Mouse (Mus musculus): ENCODE data around the gene Mindy2. TPM values are rescaled to one million over a fixed set of nuclear protein-coding genes. Genes with fewer than 3 reads are reported as not detected.

The Mindy2 gene
- polyA plus RNA-seq, 1 experiment from 2014 or later: 11.6 TPM

DNA sequence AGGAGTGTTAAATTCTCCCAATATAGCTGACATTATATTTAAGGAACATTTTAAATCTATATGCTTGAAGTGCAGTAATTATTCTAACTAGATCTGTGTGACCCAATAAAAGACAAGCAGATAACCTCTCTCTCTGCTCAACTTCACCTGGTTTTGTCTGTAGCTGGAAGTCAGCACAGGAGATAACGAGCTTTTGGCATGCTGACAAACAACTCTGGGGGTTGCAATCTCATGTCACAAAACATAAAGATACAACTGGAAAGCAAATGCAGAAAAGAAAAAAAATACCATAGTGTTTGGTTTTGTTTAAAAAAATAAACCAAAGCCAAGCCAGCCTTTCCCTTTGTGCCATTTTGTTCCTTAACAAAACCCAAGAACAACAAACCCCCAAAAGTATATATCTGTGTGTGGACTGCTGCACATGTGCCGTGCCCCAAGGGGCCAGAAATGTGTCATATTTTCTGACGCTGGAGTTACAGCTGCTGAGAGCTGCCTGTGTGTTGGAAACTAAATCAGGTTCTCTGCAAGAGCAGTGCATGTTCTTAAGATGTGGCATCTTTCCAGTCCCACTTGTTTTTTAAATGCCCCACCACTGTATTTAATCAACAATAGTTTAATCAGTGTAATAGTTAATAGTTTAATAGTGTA is 45.8 kb downstream of the Mindy2 start:
- no peak overlapping the region for H3K27ac ChIP-seq (ENCODE audit: low read depth, low read length)
- peaks cover 4% of the 10 kb centered on the region for H3K36me3 ChIP-seq (ENCODE audit: control insufficient read depth, insufficient read depth, low read length)
- H3K4me2 ChIP-seq (replicated peaks; ENCODE audit: low read depth, low read length): no peak overlapping the region
- H3K27me3 ChIP-seq (ENCODE audit: control insufficient read depth, insufficient read depth, low read length): no peaks in the 10 kb centered on the region
- 65% methylated on average over 3 of the region's 3 CpGs for WGBS
- H3K9me3 ChIP-seq (ENCODE audit: control insufficient read depth, low read length): no peaks in the 10 kb centered on the region
- no peak for ATAC-seq (ENCODE audit: low FRiP score, low TSS enrichment)
- H3K4me1 ChIP-seq (ENCODE audit: control insufficient read depth, insufficient read depth, low read length): no peaks in the 10 kb centered on the region
- no peak overlapping the region for H3K9ac ChIP-seq (ENCODE audit: low read depth, low read length)
- H3K4me3 ChIP-seq (ENCODE audit: low read length): no peak overlapping the region

DNA sequence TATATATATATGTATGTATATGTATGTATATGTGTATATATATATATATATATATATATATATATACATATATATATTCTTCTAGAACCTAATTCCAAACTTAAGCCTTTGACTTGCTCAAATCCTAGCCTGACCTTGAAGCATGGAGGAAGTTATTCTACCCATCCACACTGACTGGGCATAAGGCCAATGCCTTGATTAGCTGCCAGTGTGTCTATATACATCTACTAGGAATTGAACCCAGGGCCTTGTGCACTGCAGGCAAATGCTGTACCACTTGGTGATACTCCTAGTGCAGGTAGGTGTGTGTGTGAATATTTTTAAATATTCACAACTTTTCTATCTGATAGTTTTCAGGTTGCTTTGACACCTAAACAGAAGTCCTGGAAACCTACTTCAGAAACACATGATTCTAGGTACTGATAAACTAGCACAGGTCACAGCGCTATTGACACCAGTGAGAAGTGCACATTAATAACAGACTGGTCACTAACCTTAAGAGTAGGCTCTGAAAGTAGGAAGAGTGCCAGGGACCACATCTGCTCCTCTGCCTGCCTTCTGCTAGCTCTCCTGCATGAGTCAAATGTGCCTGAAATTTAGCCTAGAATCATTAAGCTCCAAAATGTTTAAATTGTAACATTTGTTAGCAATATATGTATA is 54.7 kb downstream of the Mindy2 start:
- H3K27ac ChIP-seq (ENCODE audit: low read depth, low read length): no peak overlapping the region
- H3K9ac ChIP-seq (ENCODE audit: low read depth, low read length): no peak overlapping the region
- H3K4me1 ChIP-seq (ENCODE audit: control insufficient read depth, insufficient read depth, low read length): no peaks in the 10 kb centered on the region
- no peaks in the 10 kb centered on the region for H3K9me3 ChIP-seq (ENCODE audit: control insufficient read depth, low read length)
- no peak for ATAC-seq (ENCODE audit: low FRiP score, low TSS enrichment)
- WGBS: 91% methylated on average over 1 of the region's 1 CpGs
- H3K27me3 ChIP-seq (ENCODE audit: control insufficient read depth, insufficient read depth, low read length): no peaks in the 10 kb centered on the region
- peaks cover 20% of the 10 kb centered on the region for H3K36me3 ChIP-seq (ENCODE audit: control insufficient read depth, insufficient read depth, low read length)
- H3K4me2 ChIP-seq (replicated peaks; ENCODE audit: low read depth, low read length): no peak overlapping the region
- no peak overlapping the region for H3K4me3 ChIP-seq (ENCODE audit: low read length)

DNA sequence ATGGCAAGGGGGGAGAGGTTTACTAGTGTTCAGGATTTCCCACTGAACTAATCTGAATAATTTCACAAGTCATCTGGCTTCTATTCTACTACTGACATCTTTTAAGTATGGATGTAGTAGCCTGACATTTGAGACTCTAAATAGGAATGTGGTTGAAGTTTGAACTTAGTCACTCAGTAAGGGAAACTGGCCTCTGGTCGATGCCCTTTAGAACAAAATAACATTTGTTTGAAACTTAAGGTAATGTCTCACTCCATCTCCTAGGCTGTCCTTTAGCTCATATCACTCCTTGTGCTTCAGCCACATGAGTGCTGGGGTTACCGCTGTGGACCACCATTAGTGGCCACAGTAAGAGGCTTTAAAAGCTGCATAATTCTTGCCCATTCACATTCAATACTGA is 58.7 kb downstream of the Mindy2 start:
- whole genome bisulfite sequencing: 89% methylated on average over 2 of the region's 2 CpGs
- no peak for ATAC-seq (ENCODE audit: low FRiP score, low TSS enrichment)
- H3K4me1 ChIP-seq (ENCODE audit: control insufficient read depth, insufficient read depth, low read length): no peaks in the 10 kb centered on the region
- peaks cover 17% of the 10 kb centered on the region; the same call in 1 of the 2 replicates for H3K36me3 ChIP-seq (ENCODE audit: control insufficient read depth, insufficient read depth, low read length)
- H3K9me3 ChIP-seq (ENCODE audit: control insufficient read depth, low read length): no peaks in the 10 kb centered on the region
- no peak overlapping the region for H3K4me3 ChIP-seq (ENCODE audit: low read length)
- no peaks in the 10 kb centered on the region for H3K27me3 ChIP-seq (ENCODE audit: control insufficient read depth, insufficient read depth, low read length)
- H3K9ac ChIP-seq (ENCODE audit: low read depth, low read length): no peak overlapping the region
- no peak overlapping the region for H3K27ac ChIP-seq (ENCODE audit: low read depth, low read length)
- H3K4me2 ChIP-seq (replicated peaks; ENCODE audit: low read depth, low read length): no peak overlapping the region

GRCm38 (mm10) chr9:70591486-70591885 is 65.5 kb downstream of the Mindy2 start:
- H3K4me2 ChIP-seq (replicated peaks; ENCODE audit: low read depth, low read length): no peak overlapping the region
- no peaks in the 10 kb centered on the region for H3K9me3 ChIP-seq (ENCODE audit: control insufficient read depth, low read length)
- H3K27me3 ChIP-seq (ENCODE audit: control insufficient read depth, insufficient read depth, low read length): no peaks in the 10 kb centered on the region
- no peak for ATAC-seq (ENCODE audit: low FRiP score, low TSS enrichment)
- H3K4me1 ChIP-seq (ENCODE audit: control insufficient read depth, insufficient read depth, low read length): no peaks in the 10 kb centered on the region
- H3K4me3 ChIP-seq (ENCODE audit: low read length): no peak overlapping the region
- H3K27ac ChIP-seq (ENCODE audit: low read depth, low read length): no peak overlapping the region
- 43% methylated on average over 9 of the region's 9 CpGs for WGBS
- H3K9ac ChIP-seq (ENCODE audit: low read depth, low read length): no peak overlapping the region
- peaks cover 71% of the 10 kb centered on the region for H3K36me3 ChIP-seq (ENCODE audit: control insufficient read depth, insufficient read depth, low read length)

GRCm38 (mm10) chr9:70590775-70591174 is 66.2 kb downstream of the Mindy2 start:
- Histone ChIP-seq H3K4me2 (replicated peaks; ENCODE audit: low read depth, low read length) (no peak overlapping the region), H3K9ac (ENCODE audit: low read depth, low read length) (no peak overlapping the region), H3K27me3 (ENCODE audit: control insufficient read depth, insufficient read depth, low read length) (no peaks in the 10 kb centered on the region), H3K4me3 (ENCODE audit: low read length) (no peak overlapping the region), H3K9me3 (ENCODE audit: control insufficient read depth, low read length) (no peaks in the 10 kb centered on the region), H3K4me1 (ENCODE audit: control insufficient read depth, insufficient read depth, low read length) (no peaks in the 10 kb centered on the region), H3K27ac (ENCODE audit: low read depth, low read length) (no peak overlapping the region), H3K36me3 (ENCODE audit: control insufficient read depth, insufficient read depth, low read length) (peaks cover 78% of the 10 kb centered on the region)
- WGBS: 94% methylated on average over 4 of the region's 4 CpGs
- no peak for ATAC-seq (ENCODE audit: low FRiP score, low TSS enrichment)

DNA sequence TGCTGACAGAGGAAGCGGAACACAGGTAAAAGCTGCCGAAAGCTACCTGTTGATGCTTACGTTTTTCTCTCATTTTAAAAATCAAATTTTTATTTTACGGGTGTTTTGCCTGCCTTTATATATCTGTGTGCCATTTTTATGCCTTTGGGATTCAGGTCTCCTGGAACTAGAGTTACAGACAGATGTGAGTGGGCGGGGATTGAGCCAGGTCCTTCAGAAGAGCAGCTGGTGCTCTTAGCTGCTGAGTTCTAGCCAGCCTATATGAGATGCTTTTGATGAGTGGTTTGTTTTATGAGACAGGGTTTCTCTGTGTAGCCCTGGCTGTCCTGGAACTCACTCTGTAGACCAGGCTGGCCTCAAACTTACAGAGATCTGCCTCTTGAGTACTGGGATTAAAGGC is 69.8 kb downstream of the Mindy2 start:
- Histone ChIP-seq H3K4me1 (ENCODE audit: control insufficient read depth, insufficient read depth, low read length) (no peaks in the 10 kb centered on the region), H3K4me3 (ENCODE audit: low read length) (no peak overlapping the region), H3K9ac (ENCODE audit: low read depth, low read length) (no peak overlapping the region), H3K36me3 (ENCODE audit: control insufficient read depth, insufficient read depth, low read length) (peaks cover 82% of the 10 kb centered on the region), H3K27ac (ENCODE audit: low read depth, low read length) (no peak overlapping the region), H3K4me2 (replicated peaks; ENCODE audit: low read depth, low read length) (no peak overlapping the region), H3K27me3 (ENCODE audit: control insufficient read depth, insufficient read depth, low read length) (no peaks in the 10 kb centered on the region), H3K9me3 (ENCODE audit: control insufficient read depth, low read length) (no peaks in the 10 kb centered on the region)
- no peak for ATAC-seq (ENCODE audit: low FRiP score, low TSS enrichment)
- 97% methylated on average over 5 of the region's 5 CpGs for WGBS

GRCm38 (mm10) chr9:70585172-70585571 is 71.8 kb downstream of the Mindy2 start:
- no peak for ATAC-seq (ENCODE audit: low FRiP score, low TSS enrichment)
- Histone ChIP-seq H3K27ac (ENCODE audit: low read depth, low read length) (no peak overlapping the region), H3K9ac (ENCODE audit: low read depth, low read length) (no peak overlapping the region), H3K9me3 (ENCODE audit: control insufficient read depth, low read length) (no peaks in the 10 kb centered on the region), H3K4me3 (ENCODE audit: low read length) (no peak overlapping the region), H3K4me2 (replicated peaks; ENCODE audit: low read depth, low read length) (no peak overlapping the region), H3K27me3 (ENCODE audit: control insufficient read depth, insufficient read depth, low read length) (no peaks in the 10 kb centered on the region), H3K36me3 (ENCODE audit: control insufficient read depth, insufficient read depth, low read length) (peaks cover 84% of the 10 kb centered on the region), H3K4me1 (ENCODE audit: control insufficient read depth, insufficient read depth, low read length) (no peaks in the 10 kb centered on the region)
- 94% methylated on average over 5 of the region's 5 CpGs for WGBS

DNA sequence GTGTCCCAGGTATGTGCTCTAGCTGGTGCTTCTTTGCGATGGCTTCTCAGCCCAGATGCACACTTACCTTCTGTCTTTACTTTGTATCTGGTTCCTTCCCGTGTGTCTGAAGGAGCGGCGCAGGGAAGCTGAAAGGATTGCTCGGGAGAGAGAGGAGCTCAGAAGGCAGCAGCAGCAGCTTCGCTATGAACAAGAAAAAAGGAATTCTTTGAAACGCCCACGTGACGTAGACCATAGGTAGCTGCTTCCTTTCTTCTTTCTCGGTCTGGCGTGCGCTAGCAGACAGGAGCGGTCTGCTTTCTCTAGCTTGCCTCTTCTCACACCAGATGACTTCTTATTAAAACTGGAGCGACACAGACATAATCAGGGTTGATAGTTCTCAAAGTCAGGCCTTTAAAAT is 72.3 kb downstream of the Mindy2 start:
- 94% methylated on average over 14 of the region's 14 CpGs for WGBS
- no peaks in the 10 kb centered on the region for H3K27me3 ChIP-seq (ENCODE audit: control insufficient read depth, insufficient read depth, low read length)
- no peak overlapping the region for H3K4me3 ChIP-seq (ENCODE audit: low read length)
- no peak overlapping the region for H3K9ac ChIP-seq (ENCODE audit: low read depth, low read length)
- no peak overlapping the region for H3K4me2 ChIP-seq (replicated peaks; ENCODE audit: low read depth, low read length)
- no peaks in the 10 kb centered on the region for H3K9me3 ChIP-seq (ENCODE audit: control insufficient read depth, low read length)
- H3K4me1 ChIP-seq (ENCODE audit: control insufficient read depth, insufficient read depth, low read length): no peaks in the 10 kb centered on the region
- ATAC-seq (ENCODE audit: low FRiP score, low TSS enrichment): no peak
- no peak overlapping the region for H3K27ac ChIP-seq (ENCODE audit: low read depth, low read length)
- H3K36me3 ChIP-seq (ENCODE audit: control insufficient read depth, insufficient read depth, low read length): peaks cover 85% of the 10 kb centered on the region

- Histone ChIP-seq H3K4me1 (ENCODE audit: control insufficient read depth, insufficient read depth, low read length) (no peaks in the 10 kb centered on the region), H3K27me3 (ENCODE audit: control insufficient read depth, insufficient read depth, low read length) (no peaks in the 10 kb centered on the region), H3K9ac (ENCODE audit: low read depth, low read length) (no peak overlapping the region), H3K4me3 (ENCODE audit: low read length) (no peak overlapping the region), H3K9me3 (ENCODE audit: control insufficient read depth, low read length) (no peaks in the 10 kb centered on the region), H3K4me2 (replicated peaks; ENCODE audit: low read depth, low read length) (no peak overlapping the region), H3K36me3 (ENCODE audit: control insufficient read depth, insufficient read depth, low read length) (peaks cover 75% of the 10 kb centered on the region), H3K27ac (ENCODE audit: low read depth, low read length) (no peak overlapping the region)
- no peak for ATAC-seq (ENCODE audit: low FRiP score, low TSS enrichment)
- 88% methylated on average over 5 of the region's 5 CpGs for WGBS
These were observed 76.0 kb downstream of the Mindy2 start for GRCm38 (mm10) chr9:70580956-70581355.

All from kidney, embryonic 14.5 days (tissue).